Mouse (Mus musculus) myocyte (in vitro differentiated cells): ENCODE data around the gene Sh3glb1. TPM values are rescaled to one million over a fixed set of nuclear protein-coding genes. Genes with fewer than 3 reads are reported as not detected.
"Not testable (repeated sequence)": the region's sequence is repeated elsewhere in the genome, so short reads cannot be mapped to it uniquely, and the experiment has no call there.

Source experiments
- H3K27me3 ChIP-seq: one replicate; pipeline ENCODE4 v1.6.1; 2011; ENCODE audit not compliant: control insufficient read depth, insufficient read depth, insufficient read length
- H3K36me3 ChIP-seq: one replicate; pipeline ENCODE4 v1.6.1; 2011; ENCODE audit not compliant: control insufficient read depth, insufficient read depth
- H3K4me2 ChIP-seq: one replicate; pipeline ENCODE4 v1.6.1; 2011; ENCODE audit warnings: low read depth, control low read depth
- H3K4me3 ChIP-seq: one replicate; pipeline ENCODE4 v1.5.1; 2011; ENCODE audit warnings: mild to moderate bottlenecking, control low read depth, moderate library complexity
- H3K79me2 ChIP-seq: one replicate; pipeline ENCODE4 v1.6.1; 2011; ENCODE audit not compliant: control insufficient read depth, insufficient read depth
- H3ac ChIP-seq: one replicate; pipeline ENCODE4 v1.6.1; 2011; ENCODE audit not compliant: control insufficient read depth, insufficient read length
- CEBPB ChIP-seq: IDR thresholded peaks from 2 replicates; pipeline ENCODE4 v1.6.1; 2011; ENCODE audit warnings: mild to moderate bottlenecking, moderate library complexity; ENCODE audit not compliant: poor library complexity, insufficient read depth, severe bottlenecking
- E2F4 ChIP-seq: IDR thresholded peaks from one replicate; pipeline ENCODE4 v1.6.1; 2011; ENCODE audit warnings: mild to moderate bottlenecking, control low read depth, moderate library complexity; ENCODE audit not compliant: insufficient read depth
- MAX ChIP-seq: IDR thresholded peaks from one replicate; pipeline ENCODE4 v1.6.1; 2011; ENCODE audit warnings: low read depth, mild to moderate bottlenecking, control low read depth
- MYOD1 ChIP-seq, 3 experiments: IDR thresholded peaks; one replicate each; pipeline ENCODE4 v1.6.1; 2011; ENCODE audit warnings: control low read depth in 2 of 3, low read depth in 2 of 3, mild to moderate bottlenecking in 2 of 3, moderate library complexity in 1 of 3; ENCODE audit not compliant: insufficient read length in 2 of 3, control insufficient read depth in 1 of 3
- MYOG ChIP-seq, 3 experiments: IDR thresholded peaks; one replicate each; pipeline ENCODE4 v1.6.1; 2011; ENCODE audit warnings: control low read depth in 2 of 3, low read depth in 2 of 3, mild to moderate bottlenecking in 2 of 3; ENCODE audit not compliant: insufficient read length in 2 of 3, control insufficient read depth in 1 of 3, insufficient read depth in 1 of 3
- POLR2A ChIP-seq: IDR thresholded peaks from one replicate; pipeline ENCODE4 v1.6.1; 2011; ENCODE audit warnings: low read depth, mild to moderate bottlenecking, control low read depth, moderate library complexity; ENCODE audit not compliant: insufficient read length
- POLR2AphosphoS2 ChIP-seq: IDR thresholded peaks from one replicate; pipeline ENCODE4 v1.6.1; 2011; ENCODE audit warnings: low read depth, control low read depth; ENCODE audit not compliant: insufficient read length
- REST ChIP-seq: IDR thresholded peaks from one replicate; pipeline ENCODE4 v1.6.1; 2011; ENCODE audit warnings: mild to moderate bottlenecking, control low read depth, moderate library complexity; ENCODE audit not compliant: insufficient read depth, insufficient read length
- SRF ChIP-seq: IDR thresholded peaks from one replicate; pipeline ENCODE4 v1.6.1; 2011; ENCODE audit warnings: low read depth; ENCODE audit not compliant: control insufficient read depth, insufficient read length
- TCF12 ChIP-seq: IDR thresholded peaks from one replicate; pipeline ENCODE4 v1.6.1; 2011; ENCODE audit warnings: mild to moderate bottlenecking, control low read depth; ENCODE audit not compliant: poor library complexity, insufficient read depth, severe bottlenecking
- TCF3 ChIP-seq: IDR thresholded peaks from one replicate; pipeline ENCODE4 v1.6.1; 2011; ENCODE audit warnings: low read depth, control low read depth; ENCODE audit not compliant: insufficient read length
- USF1 ChIP-seq: IDR thresholded peaks from one replicate; pipeline ENCODE4 v1.6.1; 2011; ENCODE audit warnings: low read depth, mild to moderate bottlenecking, control low read depth, moderate library complexity
- polyA plus RNA-seq: library from polyadenylated mRNA; unstranded; fragments of >200 nt; fragmentation: generic; extraction: Trizol; gene quantifications from one replicate; pipeline ENCODE4 v1.2.1, GENCODE M21; 2012; ENCODE audit warnings: missing spikeins

The Sh3glb1 gene
- polyA plus RNA-seq, 1 experiment: 288 TPM

- H3K36me3 ChIP-seq: no peaks in the 10 kb centered on the region
- TF ChIP-seq CEBPB (0 out of 2 replicates have a peak, but pooled peaks have one; percentile 25), REST (no peak), MYOD1 (IDR thresholded peaks at IDR 0.05; ENCODE audit: control insufficient read depth in 1 of 3, insufficient read length in 2 of 3, low read depth in 2 of 3) (no peak)
- no peak overlapping the region for H3ac ChIP-seq
- no peaks in the 10 kb centered on the region for H3K27me3 ChIP-seq
- H3K4me2 ChIP-seq: no peak overlapping the region
- H3K4me3 ChIP-seq: no peak overlapping the region
- H3K79me2 ChIP-seq: no peaks in the 10 kb centered on the region
Observed at GRCm38 (mm10) chr3:144759719-144760118, 39.6 kb upstream of the Sh3glb1 start.

- H3K79me2 ChIP-seq, H3ac ChIP-seq, H3K4me2 ChIP-seq, H3K27me3 ChIP-seq, H3K4me3 ChIP-seq, H3K36me3 ChIP-seq: not testable (repeated sequence)
Observed at GRCm38 (mm10) chr3:144756103-144756502, 36.0 kb upstream of the Sh3glb1 start.

- H3K36me3 ChIP-seq: no peaks in the 10 kb centered on the region
Observed at GRCm38 (mm10) chr3:144753120-144753519, 33.0 kb upstream of the Sh3glb1 start.

GRCm38 (mm10) chr3:144749062-144749963, 29.2 kb upstream of the Sh3glb1 start:
- not testable (repeated sequence) for H3K36me3 ChIP-seq

More at GRCm38 (mm10) chr3:144753120-144753519, 33.0 kb upstream of the Sh3glb1 start:
- Histone ChIP-seq H3ac (no peak overlapping the region), H3K27me3 (no peaks in the 10 kb centered on the region), H3K4me3 (no peak overlapping the region), H3K4me2 (no peak overlapping the region), H3K79me2 (no peaks in the 10 kb centered on the region)
- TF ChIP-seq POLR2A (no peak), REST (no peak), POLR2AphosphoS2 (no peak), CEBPB (no peak), MAX (no peak), TCF12 (no peak), TCF3 (no peak), E2F4 (no peak), MYOG (IDR thresholded peaks at IDR 0.05; ENCODE audit: control insufficient read depth in 1 of 3, insufficient read depth in 1 of 3, insufficient read length in 2 of 3, low read depth in 2 of 3) (no peak), SRF (no peak), MYOD1 (IDR thresholded peaks at IDR 0.05; ENCODE audit: control insufficient read depth in 1 of 3, insufficient read length in 2 of 3, low read depth in 2 of 3) (no peak), USF1 (no peak)

GRCm38 (mm10) chr3:144747706-144748105, 27.6 kb upstream of the Sh3glb1 start:
- not testable (repeated sequence) for H3K79me2 ChIP-seq, H3ac ChIP-seq, H3K36me3 ChIP-seq, H3K4me2 ChIP-seq, H3K27me3 ChIP-seq, H3K4me3 ChIP-seq

More at GRCm38 (mm10) chr3:144749062-144749963, 29.2 kb upstream of the Sh3glb1 start:
- H3K79me2 ChIP-seq, H3K4me2 ChIP-seq, H3K27me3 ChIP-seq, H3K4me3 ChIP-seq, H3ac ChIP-seq: not testable (repeated sequence)

- not testable (repeated sequence) for H3ac ChIP-seq, H3K27me3 ChIP-seq, H3K79me2 ChIP-seq, H3K4me2 ChIP-seq, H3K36me3 ChIP-seq, H3K4me3 ChIP-seq
Observed at GRCm38 (mm10) chr3:144738396-144738795, 18.3 kb upstream of the Sh3glb1 start.
